Mouse (Mus musculus): ENCODE measurements around the gene Arhgef10l. TPM values are rescaled to one million over a fixed set of nuclear protein-coding genes. Genes with fewer than 3 reads are reported as not detected.

Arhgef10l gene
- polyA plus RNA-seq, 1 experiment = 5.9 TPM

DNA sequence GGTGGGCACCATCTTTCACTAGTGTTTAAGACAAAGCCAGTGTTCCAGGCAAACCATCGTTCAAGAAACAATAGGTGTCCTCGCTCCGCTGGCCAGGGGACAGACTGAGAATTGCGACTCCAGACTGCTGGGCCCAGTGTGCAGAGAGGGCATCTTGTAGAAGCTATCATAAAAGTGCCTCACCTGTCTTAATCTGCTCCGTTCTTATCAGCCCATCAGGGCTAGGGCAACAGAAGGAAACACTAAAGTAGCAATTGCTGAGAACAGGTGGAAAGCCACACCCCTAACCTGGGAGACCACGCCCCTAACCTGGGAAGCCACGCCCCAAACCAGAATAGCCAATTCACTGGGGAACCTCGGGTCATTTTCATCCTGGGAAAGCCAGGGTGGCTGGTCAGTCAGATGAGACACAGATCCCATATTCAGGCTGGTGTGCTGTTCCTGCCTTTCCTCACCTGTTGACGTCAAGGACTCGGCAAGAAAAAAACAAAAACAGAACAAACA, 140.1 kb downstream of the Arhgef10l start:
- no peaks in the 10 kb centered on the region for H3K36me3 ChIP-seq (ENCODE audit: control insufficient read depth, insufficient read depth, low read length)

DNA sequence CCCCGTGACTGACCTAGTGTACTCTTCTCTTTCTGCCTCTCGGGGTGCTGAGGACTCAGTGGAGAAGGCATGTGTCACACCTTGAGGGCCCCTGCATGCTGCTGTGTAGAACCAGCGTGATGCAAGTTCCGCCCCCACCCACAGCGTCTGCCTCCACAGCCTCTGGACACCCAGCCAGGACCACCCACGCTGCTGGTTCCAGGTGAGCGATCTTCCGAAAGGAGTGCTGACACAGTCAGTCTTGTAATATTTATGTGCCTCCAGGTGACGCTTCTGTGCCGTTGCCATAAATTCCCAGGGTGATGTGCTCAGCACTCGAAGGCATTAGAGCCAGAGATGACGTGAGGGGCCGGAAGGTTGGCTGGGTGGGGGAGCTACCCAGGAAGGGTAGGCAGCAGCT, 140.9 kb downstream of the Arhgef10l start:
- no peak for TF ChIP-seq POLR2A (IDR thresholded peaks at IDR 0.05; ENCODE audit: control insufficient read depth, low read depth, low read length)
- no peak for TF ChIP-seq CTCF (IDR thresholded peaks at IDR 0.05; ENCODE audit: control insufficient read depth, insufficient read depth, insufficient replicate concordance, low read depth, low read length)
- Histone ChIP-seq H3K27ac (ENCODE audit: control insufficient read depth, insufficient read depth, low read depth, low read length) (no peak overlapping the region), H3K36me3 (ENCODE audit: control insufficient read depth, insufficient read depth, low read length) (no peaks in the 10 kb centered on the region), H3K4me1 (ENCODE audit: control insufficient read depth, insufficient read depth, low read length) (peaks cover 3% of the 10 kb centered on the region), H3K27me3 (ENCODE audit: control insufficient read depth, insufficient read depth, low read length) (no peaks in the 10 kb centered on the region), H3K4me3 (ENCODE audit: control insufficient read depth, low read depth, low read length) (no peak overlapping the region)

More for the DNA sequence above, 140.1 kb downstream of the Arhgef10l start:
- peaks cover 3% of the 10 kb centered on the region for H3K4me1 ChIP-seq (ENCODE audit: control insufficient read depth, insufficient read depth, low read length)
- no peaks in the 10 kb centered on the region for H3K27me3 ChIP-seq (ENCODE audit: control insufficient read depth, insufficient read depth, low read length)
- no peak overlapping the region for H3K27ac ChIP-seq (ENCODE audit: control insufficient read depth, insufficient read depth, low read depth, low read length)
- TF ChIP-seq CTCF (IDR thresholded peaks at IDR 0.05; ENCODE audit: control insufficient read depth, insufficient read depth, insufficient replicate concordance, low read depth, low read length) (no peak), POLR2A (IDR thresholded peaks at IDR 0.05; ENCODE audit: control insufficient read depth, low read depth, low read length) (no peak)
- no peak overlapping the region for H3K4me3 ChIP-seq (ENCODE audit: control insufficient read depth, low read depth, low read length)

- Histone ChIP-seq H3K4me3 (ENCODE audit: control insufficient read depth, low read depth, low read length) (no peak overlapping the region), H3K4me1 (ENCODE audit: control insufficient read depth, insufficient read depth, low read length) (peaks cover 3% of the 10 kb centered on the region), H3K36me3 (ENCODE audit: control insufficient read depth, insufficient read depth, low read length) (no peaks in the 10 kb centered on the region), H3K27ac (ENCODE audit: control insufficient read depth, insufficient read depth, low read depth, low read length) (no peak overlapping the region), H3K27me3 (ENCODE audit: control insufficient read depth, insufficient read depth, low read length) (no peaks in the 10 kb centered on the region)
- TF ChIP-seq CTCF (IDR thresholded peaks at IDR 0.05; ENCODE audit: control insufficient read depth, insufficient read depth, insufficient replicate concordance, low read depth, low read length) (no peak), POLR2A (IDR thresholded peaks at IDR 0.05; ENCODE audit: control insufficient read depth, low read depth, low read length) (no peak)
These were observed 142.9 kb downstream of the Arhgef10l start for GRCm38 (mm10) chr4:140522873-140523272.

- Histone ChIP-seq H3K27ac (ENCODE audit: control insufficient read depth, insufficient read depth, low read depth, low read length) (no peak overlapping the region), H3K4me3 (ENCODE audit: control insufficient read depth, low read depth, low read length) (no peak overlapping the region), H3K36me3 (ENCODE audit: control insufficient read depth, insufficient read depth, low read length) (no peaks in the 10 kb centered on the region), H3K4me1 (ENCODE audit: control insufficient read depth, insufficient read depth, low read length) (peaks cover under 1% of the 10 kb centered on the region; the same call in 1 of the 2 replicates), H3K27me3 (ENCODE audit: control insufficient read depth, insufficient read depth, low read length) (no peaks in the 10 kb centered on the region)
- TF ChIP-seq POLR2A (IDR thresholded peaks at IDR 0.05; ENCODE audit: control insufficient read depth, low read depth, low read length) = no peak
- no peak for TF ChIP-seq CTCF (IDR thresholded peaks at IDR 0.05; ENCODE audit: control insufficient read depth, insufficient read depth, insufficient replicate concordance, low read depth, low read length)
These were observed 145.1 kb downstream of the Arhgef10l start for GRCm38 (mm10) chr4:140520719-140521118.

DNA sequence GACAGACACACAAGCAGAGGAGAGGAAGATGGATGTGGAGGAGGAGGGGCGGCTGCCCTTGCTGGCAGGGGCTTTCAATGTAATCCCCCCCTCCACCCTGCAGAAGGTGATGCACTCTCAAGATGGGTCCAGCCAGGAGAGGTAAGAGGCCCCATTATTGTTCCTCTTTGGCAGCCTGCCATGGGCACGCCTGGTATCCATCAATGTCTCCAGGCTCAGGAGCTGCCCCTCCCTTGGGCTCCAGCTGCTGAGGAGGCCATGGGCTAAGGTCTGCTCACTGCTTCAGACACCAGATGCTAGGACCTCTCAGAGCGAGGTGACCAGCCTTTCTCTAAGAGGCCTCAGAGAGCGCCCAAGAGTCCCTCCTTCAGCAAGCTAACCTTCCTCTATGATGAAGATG, 152.0 kb downstream of the Arhgef10l start:
- Histone ChIP-seq H3K4me1 (ENCODE audit: control insufficient read depth, insufficient read depth, low read length) (no peaks in the 10 kb centered on the region), H3K27ac (ENCODE audit: control insufficient read depth, insufficient read depth, low read depth, low read length) (no peak overlapping the region), H3K4me3 (ENCODE audit: control insufficient read depth, low read depth, low read length) (no peak overlapping the region), H3K36me3 (ENCODE audit: control insufficient read depth, insufficient read depth, low read length) (no peaks in the 10 kb centered on the region), H3K27me3 (ENCODE audit: control insufficient read depth, insufficient read depth, low read length) (no peaks in the 10 kb centered on the region)
- no peak for TF ChIP-seq POLR2A (IDR thresholded peaks at IDR 0.05; ENCODE audit: control insufficient read depth, low read depth, low read length)
- TF ChIP-seq CTCF (IDR thresholded peaks at IDR 0.05; ENCODE audit: control insufficient read depth, insufficient read depth, insufficient replicate concordance, low read depth, low read length) = no peak

GRCm38 (mm10) chr4:140509856-140510255, 156.0 kb downstream of the Arhgef10l start:
- H3K27ac ChIP-seq (ENCODE audit: control insufficient read depth, insufficient read depth, low read depth, low read length) = no peak overlapping the region
- H3K4me1 ChIP-seq (ENCODE audit: control insufficient read depth, insufficient read depth, low read length) = no peaks in the 10 kb centered on the region; the same call in 1 of the 2 replicates
- no peak for TF ChIP-seq POLR2A (IDR thresholded peaks at IDR 0.05; ENCODE audit: control insufficient read depth, low read depth, low read length)
- no peak for TF ChIP-seq CTCF (IDR thresholded peaks at IDR 0.05; ENCODE audit: control insufficient read depth, insufficient read depth, insufficient replicate concordance, low read depth, low read length)
- H3K27me3 ChIP-seq (ENCODE audit: control insufficient read depth, insufficient read depth, low read length) = no peaks in the 10 kb centered on the region
- no peak overlapping the region for H3K4me3 ChIP-seq (ENCODE audit: control insufficient read depth, low read depth, low read length)
- no peaks in the 10 kb centered on the region for H3K36me3 ChIP-seq (ENCODE audit: control insufficient read depth, insufficient read depth, low read length)

DNA sequence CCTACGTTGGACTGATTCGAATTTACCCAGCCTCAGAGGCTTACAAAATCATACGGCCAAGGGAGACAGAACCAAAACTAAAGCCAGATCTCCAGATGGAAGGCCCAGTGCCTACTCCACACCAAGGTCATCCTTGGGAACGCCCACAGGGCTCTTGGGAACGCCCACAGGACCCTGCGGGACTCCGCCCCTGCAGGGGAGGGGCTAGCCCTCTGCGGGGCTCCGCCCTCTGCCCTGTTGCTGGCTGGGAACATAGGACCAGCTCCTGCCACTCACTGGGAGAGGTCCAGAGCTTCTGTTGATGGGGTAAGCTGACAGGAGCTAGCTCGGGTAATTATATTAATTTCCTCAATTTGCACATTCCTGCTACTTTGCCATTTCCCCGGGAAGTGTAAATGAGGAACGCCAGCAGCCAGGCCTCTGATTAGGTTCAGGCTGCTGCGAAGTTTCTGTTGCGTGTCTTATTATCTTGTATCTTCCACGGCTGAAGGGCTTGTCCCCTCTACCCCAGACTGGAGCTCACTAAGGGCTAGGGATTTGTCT, 158.6 kb downstream of the Arhgef10l start:
- Histone ChIP-seq H3K27me3 (ENCODE audit: control insufficient read depth, insufficient read depth, low read length) (no peaks in the 10 kb centered on the region), H3K27ac (ENCODE audit: control insufficient read depth, insufficient read depth, low read depth, low read length) (no peak overlapping the region), H3K4me3 (ENCODE audit: control insufficient read depth, low read depth, low read length) (no peak overlapping the region), H3K4me1 (ENCODE audit: control insufficient read depth, insufficient read depth, low read length) (no peaks in the 10 kb centered on the region; the same call in 1 of the 2 replicates), H3K36me3 (ENCODE audit: control insufficient read depth, insufficient read depth, low read length) (no peaks in the 10 kb centered on the region)
- TF ChIP-seq CTCF (IDR thresholded peaks at IDR 0.05; ENCODE audit: control insufficient read depth, insufficient read depth, insufficient replicate concordance, low read depth, low read length) = no peak
- no peak for TF ChIP-seq POLR2A (IDR thresholded peaks at IDR 0.05; ENCODE audit: control insufficient read depth, low read depth, low read length)
